Mouse (Mus musculus): ENCODE data around the gene Gm20388. TPM values are rescaled to one million over a fixed set of nuclear protein-coding genes. Genes with fewer than 3 reads are reported as not detected.

The Gm20388 gene
- polyA plus RNA-seq, 1 experiment: 49.7 TPM

DNA sequence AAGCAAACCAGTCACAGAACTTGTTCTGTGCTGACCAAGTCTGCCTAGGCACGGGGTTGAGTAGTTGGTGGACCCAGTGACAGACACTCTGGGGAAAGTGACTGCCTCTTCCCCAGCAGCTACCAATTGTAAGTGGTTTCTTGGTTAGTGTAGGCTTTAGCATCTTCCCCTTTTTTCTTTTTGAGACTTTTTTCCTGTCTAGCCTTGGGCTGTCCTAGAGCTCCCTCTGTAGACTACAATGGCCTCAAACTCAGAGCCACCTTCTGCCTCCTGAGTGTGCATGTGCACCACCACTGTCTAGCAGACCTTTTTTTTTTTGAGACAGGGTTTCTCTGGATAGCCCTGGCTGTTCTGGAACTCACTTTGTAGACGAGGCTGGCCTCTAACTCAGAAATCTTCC is 15.8 kb downstream of the Gm20388 start:
- Histone ChIP-seq H3K4me1 (ENCODE audit: control insufficient read depth, insufficient read depth, low read length) (peaks cover 8% of the 10 kb centered on the region; the same call in 1 of the 2 replicates), H3K27ac (ENCODE audit: insufficient read depth, low read depth, low read length) (no peak overlapping the region), H3K4me3 (ENCODE audit: insufficient read depth, low read depth, low read length) (no peak overlapping the region), H3K36me3 (ENCODE audit: control insufficient read depth, insufficient read depth, low read length) (no peaks in the 10 kb centered on the region), H3K27me3 (replicated peaks; ENCODE audit: control insufficient read depth, insufficient read depth, low read length) (no peaks in the 10 kb centered on the region)
- 55% methylated on average over 2 of the region's 2 CpGs for WGBS
- DNase-seq: peak; percentile 63
- TF ChIP-seq CTCF (conservative IDR thresholded peaks at IDR 0.05; ENCODE audit: insufficient read depth, insufficient read length, low read depth, low read length) (peak; percentile 59), POLR2A (IDR thresholded peaks at IDR 0.05; ENCODE audit: low read depth, low read length) (no peak)

DNA sequence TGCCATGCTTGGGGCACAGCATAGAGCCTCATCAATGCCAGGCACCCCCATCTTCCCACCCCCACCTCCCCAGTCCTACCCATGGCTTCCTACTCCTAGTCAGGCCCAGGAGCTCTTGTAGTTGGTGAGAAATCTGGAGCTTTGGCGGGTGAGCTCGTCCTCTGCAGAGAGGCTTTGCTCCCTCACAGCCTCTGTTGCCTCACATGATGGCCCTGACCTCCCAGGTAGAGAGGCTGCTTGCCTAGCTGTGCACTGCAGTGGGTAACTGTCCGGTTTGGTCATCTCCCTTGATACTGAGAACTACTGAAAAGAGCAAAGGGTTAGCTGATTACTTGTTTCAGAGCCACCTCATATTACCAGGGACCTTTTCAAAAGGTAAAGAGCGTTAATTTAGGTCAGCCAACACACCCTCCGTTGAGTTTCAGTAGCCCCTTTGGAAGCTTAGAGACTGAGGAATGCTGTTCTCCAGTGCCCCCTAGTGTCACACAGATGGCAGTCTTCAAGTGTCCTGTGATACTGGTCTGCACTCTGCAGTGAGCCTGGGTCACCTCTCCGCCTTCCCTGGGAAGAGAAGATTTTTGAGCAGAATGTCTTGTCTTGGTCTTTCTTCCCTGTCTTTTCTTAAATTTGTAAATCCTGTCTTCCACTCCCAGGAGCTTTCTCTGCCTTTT is 16.9 kb downstream of the Gm20388 start:
- no peak overlapping the region for H3K4me3 ChIP-seq (ENCODE audit: insufficient read depth, low read depth, low read length)
- no peak overlapping the region for H3K27ac ChIP-seq (ENCODE audit: insufficient read depth, low read depth, low read length)
- H3K36me3 ChIP-seq (ENCODE audit: control insufficient read depth, insufficient read depth, low read length): no peaks in the 10 kb centered on the region
- H3K27me3 ChIP-seq (replicated peaks; ENCODE audit: control insufficient read depth, insufficient read depth, low read length): no peaks in the 10 kb centered on the region
- peaks cover 8% of the 10 kb centered on the region; the same call in 1 of the 2 replicates for H3K4me1 ChIP-seq (ENCODE audit: control insufficient read depth, insufficient read depth, low read length)
- DNase-seq: peak; percentile 73
- WGBS: 29% methylated on average over 6 of the region's 6 CpGs
- no peak for TF ChIP-seq POLR2A (IDR thresholded peaks at IDR 0.05; ENCODE audit: low read depth, low read length)
- TF ChIP-seq CTCF (conservative IDR thresholded peaks at IDR 0.05; ENCODE audit: insufficient read depth, insufficient read length, low read depth, low read length): peak; percentile 92

DNA sequence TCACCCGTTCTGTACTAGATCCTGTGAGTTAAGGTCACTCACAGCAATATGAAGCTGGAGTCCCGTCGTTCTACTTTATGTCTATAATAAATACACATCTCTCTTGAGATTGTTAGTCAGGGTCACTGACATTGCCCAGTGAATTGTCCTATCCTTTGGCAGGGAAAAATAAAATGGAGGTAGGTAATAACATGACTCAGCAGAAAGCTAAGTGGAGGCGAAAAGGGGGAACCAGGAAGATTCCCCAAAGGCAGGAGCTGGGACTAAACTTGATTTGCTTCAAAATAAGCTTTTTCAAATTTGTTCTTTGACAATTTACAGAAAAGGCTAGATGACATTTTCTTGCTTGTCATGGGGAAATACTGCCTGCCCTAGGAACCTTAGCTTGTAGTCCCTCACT is 20.7 kb downstream of the Gm20388 start:
- 54% methylated on average over 4 of the region's 4 CpGs for WGBS
- TF ChIP-seq POLR2A (IDR thresholded peaks at IDR 0.05; ENCODE audit: low read depth, low read length) (no peak), CTCF (conservative IDR thresholded peaks at IDR 0.05; ENCODE audit: insufficient read depth, insufficient read length, low read depth, low read length) (no peak)
- H3K36me3 ChIP-seq (ENCODE audit: control insufficient read depth, insufficient read depth, low read length): no peaks in the 10 kb centered on the region
- H3K27me3 ChIP-seq (replicated peaks; ENCODE audit: control insufficient read depth, insufficient read depth, low read length): no peaks in the 10 kb centered on the region
- no peak overlapping the region for H3K4me3 ChIP-seq (ENCODE audit: insufficient read depth, low read depth, low read length)
- peaks cover 22% of the 10 kb centered on the region; the same call in 1 of the 2 replicates for H3K4me1 ChIP-seq (ENCODE audit: control insufficient read depth, insufficient read depth, low read length)
- DNase-seq: no peak
- no peak overlapping the region for H3K27ac ChIP-seq (ENCODE audit: insufficient read depth, low read depth, low read length)

DNA sequence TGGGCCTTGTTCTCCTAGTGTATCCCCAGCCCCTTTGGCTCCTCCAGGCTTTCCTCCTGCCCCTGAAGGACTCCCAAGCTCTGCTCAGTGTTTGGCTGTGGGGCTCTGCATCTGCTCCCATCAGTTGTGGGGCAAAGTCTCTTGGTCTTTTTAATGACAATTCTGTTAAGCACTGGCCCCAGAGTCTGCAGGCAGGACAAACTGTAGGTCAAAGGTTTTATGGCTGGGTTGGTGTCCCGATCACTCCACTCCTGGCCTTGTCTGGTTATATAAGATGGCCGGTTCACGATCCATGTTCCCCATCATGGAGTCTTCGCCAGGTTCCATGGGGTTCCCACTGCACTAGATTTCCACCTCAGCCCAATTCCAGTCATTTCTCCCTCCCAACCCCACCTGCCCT is 23.0 kb downstream of the Gm20388 start:
- H3K27ac ChIP-seq (ENCODE audit: insufficient read depth, low read depth, low read length): no peak overlapping the region
- WGBS: 73% methylated on average over 4 of the region's 4 CpGs
- H3K4me1 ChIP-seq (ENCODE audit: control insufficient read depth, insufficient read depth, low read length): peaks cover 22% of the 10 kb centered on the region; the same call in 1 of the 2 replicates
- H3K27me3 ChIP-seq (replicated peaks; ENCODE audit: control insufficient read depth, insufficient read depth, low read length): no peaks in the 10 kb centered on the region
- no peak overlapping the region for H3K4me3 ChIP-seq (ENCODE audit: insufficient read depth, low read depth, low read length)
- DNase-seq: peak; percentile 74
- H3K36me3 ChIP-seq (ENCODE audit: control insufficient read depth, insufficient read depth, low read length): no peaks in the 10 kb centered on the region
- TF ChIP-seq CTCF (conservative IDR thresholded peaks at IDR 0.05; ENCODE audit: insufficient read depth, insufficient read length, low read depth, low read length) (no peak), POLR2A (IDR thresholded peaks at IDR 0.05; ENCODE audit: low read depth, low read length) (no peak)

DNA sequence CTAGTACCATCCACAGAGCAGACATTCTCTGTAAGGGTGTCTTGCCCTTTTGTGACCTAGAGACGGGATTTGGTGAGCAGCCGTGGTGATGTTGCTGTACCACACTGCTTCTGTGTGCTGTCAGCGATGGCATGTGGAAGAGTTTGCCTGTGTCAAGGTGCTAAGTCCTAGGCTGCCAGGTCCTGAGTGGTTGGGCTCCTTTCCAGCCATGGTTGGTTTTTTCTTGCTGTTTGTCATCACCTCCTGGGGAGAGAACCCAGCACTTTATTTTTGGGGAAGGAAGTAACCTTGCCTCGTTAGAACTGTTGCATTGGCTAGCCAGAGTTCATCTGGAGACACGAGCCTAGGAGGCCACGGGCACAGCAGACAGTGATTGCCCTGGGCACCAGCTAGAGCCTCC is 24.9 kb downstream of the Gm20388 start:
- peak; percentile 78 for DNase-seq
- Histone ChIP-seq H3K4me3 (ENCODE audit: insufficient read depth, low read depth, low read length) (no peak overlapping the region), H3K27me3 (replicated peaks; ENCODE audit: control insufficient read depth, insufficient read depth, low read length) (no peaks in the 10 kb centered on the region), H3K4me1 (ENCODE audit: control insufficient read depth, insufficient read depth, low read length) (peaks cover 20% of the 10 kb centered on the region; the same call in 1 of the 2 replicates), H3K36me3 (ENCODE audit: control insufficient read depth, insufficient read depth, low read length) (no peaks in the 10 kb centered on the region), H3K27ac (ENCODE audit: insufficient read depth, low read depth, low read length) (no peak overlapping the region)
- TF ChIP-seq CTCF (conservative IDR thresholded peaks at IDR 0.05; ENCODE audit: insufficient read depth, insufficient read length, low read depth, low read length) (no peak), POLR2A (IDR thresholded peaks at IDR 0.05; ENCODE audit: low read depth, low read length) (no peak)
- 40% methylated on average over 6 of the region's 6 CpGs for WGBS

DNA sequence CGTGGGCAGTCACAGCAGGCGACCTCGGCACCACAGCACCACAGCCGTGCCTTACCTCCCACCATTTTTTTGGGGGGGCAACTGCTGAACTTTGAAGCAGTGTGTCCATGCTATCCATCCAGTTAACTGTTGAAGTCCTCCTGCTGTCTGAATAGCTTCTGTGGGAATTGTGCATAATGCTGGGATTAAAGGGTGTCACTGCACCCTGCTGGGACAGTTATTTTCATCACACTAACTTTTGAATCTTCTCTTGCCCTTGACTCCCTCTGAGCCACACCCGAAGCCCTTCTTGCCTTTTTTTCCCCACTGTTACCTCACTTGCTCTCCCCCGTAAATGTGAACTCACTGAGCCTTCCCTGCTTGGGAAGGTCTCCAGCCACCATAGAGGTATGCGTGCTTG is 27.8 kb downstream of the Gm20388 start:
- Histone ChIP-seq H3K27ac (ENCODE audit: insufficient read depth, low read depth, low read length) (no peak overlapping the region), H3K36me3 (ENCODE audit: control insufficient read depth, insufficient read depth, low read length) (0 out of 2 replicates have a peak, but pooled peaks cover 1% of the 10 kb centered on the region), H3K4me1 (ENCODE audit: control insufficient read depth, insufficient read depth, low read length) (peaks cover 13% of the 10 kb centered on the region; the same call in 1 of the 2 replicates), H3K27me3 (replicated peaks; ENCODE audit: control insufficient read depth, insufficient read depth, low read length) (no peaks in the 10 kb centered on the region), H3K4me3 (ENCODE audit: insufficient read depth, low read depth, low read length) (no peak overlapping the region)
- no peak for DNase-seq
- TF ChIP-seq POLR2A (IDR thresholded peaks at IDR 0.05; ENCODE audit: low read depth, low read length) (no peak), CTCF (conservative IDR thresholded peaks at IDR 0.05; ENCODE audit: insufficient read depth, insufficient read length, low read depth, low read length) (no peak)
- 83% methylated on average over 7 of the region's 7 CpGs for WGBS

DNA sequence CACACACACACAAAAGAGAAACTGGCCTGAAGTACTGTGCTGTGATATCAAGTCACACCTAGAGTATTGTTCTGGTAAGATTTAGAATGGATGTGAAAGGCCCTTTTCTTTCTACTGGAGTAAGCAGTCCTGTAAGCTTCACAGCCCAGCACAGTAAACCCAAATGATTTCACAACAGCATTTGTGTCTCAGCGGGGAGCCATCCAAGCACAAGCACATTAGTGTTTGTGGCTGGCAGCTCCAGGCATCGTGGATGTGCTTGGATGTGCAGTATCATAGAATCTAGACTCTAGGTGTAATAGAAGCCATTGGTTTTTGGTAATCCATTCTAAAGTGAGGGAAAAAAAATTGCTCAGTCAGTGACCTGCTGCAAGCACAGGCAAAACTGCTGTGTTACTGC is 28.7 kb downstream of the Gm20388 start:
- TF ChIP-seq POLR2A (IDR thresholded peaks at IDR 0.05; ENCODE audit: low read depth, low read length): no peak
- TF ChIP-seq CTCF (conservative IDR thresholded peaks at IDR 0.05; ENCODE audit: insufficient read depth, insufficient read length, low read depth, low read length): no peak
- Histone ChIP-seq H3K4me1 (ENCODE audit: control insufficient read depth, insufficient read depth, low read length) (peaks cover 13% of the 10 kb centered on the region; the same call in 1 of the 2 replicates), H3K27ac (ENCODE audit: insufficient read depth, low read depth, low read length) (no peak overlapping the region), H3K36me3 (ENCODE audit: control insufficient read depth, insufficient read depth, low read length) (0 out of 2 replicates have a peak, but pooled peaks cover 1% of the 10 kb centered on the region), H3K27me3 (replicated peaks; ENCODE audit: control insufficient read depth, insufficient read depth, low read length) (no peaks in the 10 kb centered on the region), H3K4me3 (ENCODE audit: insufficient read depth, low read depth, low read length) (no peak overlapping the region)
- no peak for DNase-seq
- WGBS: 88% methylated on average over 2 of the region's 2 CpGs

All from kidney, adult 2 months (tissue).